Mouse (Mus musculus) effector memory CD4-positive, alpha-beta T cell, adult 5 months (primary cell): ENCODE data around the gene Procr. TPM values are rescaled to one million over a fixed set of nuclear protein-coding genes. Genes with fewer than 3 reads are reported as not detected.

ENCODE experiments used
- polyA plus RNA-seq: library from polyadenylated mRNA; unstranded; fragments of 100-300 nt; shearing (Covaris generic); gene quantifications from one replicate; pipeline ENCODE4 v1.2.1, GENCODE M21; 2017

Gene Procr
- not detected for polyA plus RNA-seq

GRCm38 (mm10) chr2:155751014-155751786 lies at the start of gene Procr:
Gene Procr, plus strand, starts transcription at chr2:155751117.

GRCm38 (mm10) chr2:155729158-155729645 lies 21.7 kb upstream of the Procr start, which contains the start of gene Edem2:
Gene Edem2, minus strand, starts transcription at chr2:155729475.

GRCm38 (mm10) chr2:155735766-155736165 lies 15.2 kb upstream of the Procr start, which contains the start of gene Gm17581:
Gene Gm17581, minus strand, starts transcription at chr2:155735866.

GRCm38 (mm10) chr2:155774927-155775684 lies 24.2 kb downstream of the Procr start, which contains the start of gene Mmp24:
Gene Mmp24, plus strand, starts transcription at chr2:155775342.

Other genes starting within 250 kb of the Procr start
- gene Acss2, start 233.2 kb upstream of the Procr start, polyA plus RNA-seq: 65.3 TPM
- gene Ggt7, start 232.9 kb upstream of the Procr start, polyA plus RNA-seq: 6.4 TPM
- 16.2 TPM for gene Gss, start 158.3 kb upstream of the Procr start, polyA plus RNA-seq
- not detected for gene Myh7b, start 139.9 kb upstream of the Procr start, polyA plus RNA-seq
- 149 TPM for gene Trpc4ap, start 58.7 kb upstream of the Procr start, polyA plus RNA-seq
- 46.7 TPM for gene Edem2, start 21.6 kb upstream of the Procr start, polyA plus RNA-seq
- not detected for gene Gm17581, start 15.3 kb upstream of the Procr start, polyA plus RNA-seq
- gene Mmp24, start 24.2 kb downstream of the Procr start, polyA plus RNA-seq: 0.12 TPM
- 40.6 TPM for gene BC029722, start 68.3 kb downstream of the Procr start, polyA plus RNA-seq
- gene Eif6, start 75.8 kb downstream of the Procr start, polyA plus RNA-seq: 159 TPM
- not detected for gene Fam83c, start 83.7 kb downstream of the Procr start, polyA plus RNA-seq
- gene Uqcc1, start 179.2 kb downstream of the Procr start, polyA plus RNA-seq: 31.1 TPM
- gene Gm15557, start 189.6 kb downstream of the Procr start, polyA plus RNA-seq: not detected
- gene Gdf5, start 194.2 kb downstream of the Procr start, polyA plus RNA-seq: not detected
- gene Cep250, start 205.3 kb downstream of the Procr start, polyA plus RNA-seq: 21.9 TPM